Mouse (Mus musculus): ENCODE results near the gene Nbas.

- TF ChIP-seq CTCF (IDR thresholded peaks at IDR 0.05; ENCODE audit: borderline replicate concordance, extremely low read depth, insufficient read depth, insufficient read length) (no peak), POLR2A (IDR thresholded peaks at IDR 0.05; ENCODE audit: borderline replicate concordance, extremely low read depth, insufficient read depth, insufficient read length, poor library complexity, severe bottlenecking) (no peak)
Measured at GRCm38 (mm10) chr12:13381580-13381979, 112.6 kb downstream of the Nbas start.
